Mouse (Mus musculus) limb, embryonic 15.5 days (tissue): ENCODE measurements around the gene Cbx8. TPM values are rescaled to one million over a fixed set of nuclear protein-coding genes. Genes with fewer than 3 reads are reported as not detected.

Experiments
- ATAC-seq: fragments of 200-750 bp; cut with Nextera tagmentation; 2 replicates; pipeline ENCODE4 v1.8.0; 2017; ENCODE audit warnings: low read depth, moderate TSS enrichment; ENCODE audit not compliant: insufficient number of reproducible peaks, low FRiP score, low TSS enrichment
- H3K27ac ChIP-seq: fragments of 300-500 bp; sonication (generic); 2 replicates; pipeline ENCODE4 v1.5.1; 2015; ENCODE audit warnings: moderate library complexity, mild to moderate bottlenecking, inconsistent platforms
- H3K27me3 ChIP-seq: fragments of 300-500 bp; sonication (generic); 2 replicates; pipeline ENCODE4 v1.6.1; 2015; ENCODE audit warnings: inconsistent platforms
- H3K36me3 ChIP-seq: fragments of 300-500 bp; sonication (generic); 2 replicates; pipeline ENCODE4 v1.6.1; 2015; ENCODE audit warnings: inconsistent platforms
- H3K4me1 ChIP-seq: fragments of 300-500 bp; sonication (generic); 2 replicates; pipeline ENCODE4 v1.6.1; 2015; ENCODE audit warnings: inconsistent platforms
- H3K4me2 ChIP-seq: fragments of 300-500 bp; sonication (generic); 2 replicates; pipeline ENCODE4 v1.6.1; 2015; ENCODE audit warnings: mild to moderate bottlenecking, inconsistent platforms
- H3K4me3 ChIP-seq: fragments of 300-500 bp; sonication (generic); 2 replicates; pipeline ENCODE4 v1.5.1; 2015; ENCODE audit warnings: mild to moderate bottlenecking, inconsistent platforms
- H3K9ac ChIP-seq: fragments of 300-500 bp; sonication (generic); 2 replicates; pipeline ENCODE4 v1.6.1; 2015; ENCODE audit warnings: inconsistent platforms
- H3K9me3 ChIP-seq: fragments of 300-500 bp; sonication (generic); 2 replicates; pipeline ENCODE4 v1.6.1; 2016; ENCODE audit warnings: inconsistent platforms
- WGBS: fragments of 180-500 bp; shearing (Covaris S2); methylation state at CpG from one replicate; pipeline ENCODE4 v1.1.7; 2015; 5-methylcytosine and 5-hydroxymethylcytosine counted together
- polyA plus RNA-seq: library from polyadenylated mRNA; unstranded; fragments of >200 nt; fragmentation: Nextera tagmentation; extraction: Ambion mirVana; gene quantifications from 2 replicates; pipeline ENCODE4 v1.2.1, GENCODE M21; 2015

The Cbx8 gene
- polyA plus RNA-seq, 1 experiment from 2014 or later: 9.6 TPM

DNA sequence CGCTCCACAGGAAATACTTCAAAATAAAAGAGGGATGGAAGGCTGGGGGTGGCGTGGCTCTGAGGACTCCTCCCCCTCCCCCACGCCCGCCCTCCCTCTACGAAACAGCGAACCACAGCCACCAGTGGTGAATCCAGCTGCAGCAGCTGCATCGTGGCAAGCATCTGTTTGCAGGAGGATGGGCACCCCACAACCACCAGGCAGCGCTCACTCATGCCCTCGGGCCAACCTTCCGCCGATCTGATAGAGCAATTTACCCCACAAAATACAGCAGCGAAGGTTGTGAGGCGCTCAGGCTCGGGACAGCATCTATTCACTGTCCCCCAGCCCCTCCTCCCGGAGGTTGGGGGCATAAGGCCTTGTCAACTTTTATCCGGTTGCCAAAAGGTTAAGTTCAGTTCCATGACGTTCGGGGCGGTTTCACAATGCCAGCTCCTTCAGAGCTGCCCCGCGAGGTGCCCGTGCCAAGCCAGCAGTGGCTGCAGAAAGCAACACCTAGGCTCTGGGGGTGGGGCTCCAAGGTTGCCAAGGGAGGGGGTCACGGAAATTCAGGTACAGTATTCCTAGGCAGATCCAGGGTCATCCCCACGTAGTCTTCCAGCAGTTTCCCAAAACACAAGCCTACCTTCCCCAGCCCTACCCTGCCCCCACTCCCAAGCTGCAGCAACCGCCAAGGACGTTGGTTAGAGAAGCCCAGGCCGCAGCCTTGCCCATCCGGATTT is 43.1 kb upstream of the Cbx8 start:
- Histone ChIP-seq H3K27me3 (peaks cover 51% of the 10 kb centered on the region), H3K27ac (peak overlapping the region; percentile 99), H3K4me1 (peaks cover 80% of the 10 kb centered on the region), H3K36me3 (peaks cover 27% of the 10 kb centered on the region), H3K4me2 (peak overlapping the region; percentile 82), H3K9me3 (no peaks in the 10 kb centered on the region), H3K4me3 (peak overlapping the region; percentile 90), H3K9ac (peak overlapping the region; percentile 95; the same call in 1 of the 2 replicates)
- no peak for ATAC-seq
- 5% methylated on average over 27 of the region's 28 CpGs for WGBS

DNA sequence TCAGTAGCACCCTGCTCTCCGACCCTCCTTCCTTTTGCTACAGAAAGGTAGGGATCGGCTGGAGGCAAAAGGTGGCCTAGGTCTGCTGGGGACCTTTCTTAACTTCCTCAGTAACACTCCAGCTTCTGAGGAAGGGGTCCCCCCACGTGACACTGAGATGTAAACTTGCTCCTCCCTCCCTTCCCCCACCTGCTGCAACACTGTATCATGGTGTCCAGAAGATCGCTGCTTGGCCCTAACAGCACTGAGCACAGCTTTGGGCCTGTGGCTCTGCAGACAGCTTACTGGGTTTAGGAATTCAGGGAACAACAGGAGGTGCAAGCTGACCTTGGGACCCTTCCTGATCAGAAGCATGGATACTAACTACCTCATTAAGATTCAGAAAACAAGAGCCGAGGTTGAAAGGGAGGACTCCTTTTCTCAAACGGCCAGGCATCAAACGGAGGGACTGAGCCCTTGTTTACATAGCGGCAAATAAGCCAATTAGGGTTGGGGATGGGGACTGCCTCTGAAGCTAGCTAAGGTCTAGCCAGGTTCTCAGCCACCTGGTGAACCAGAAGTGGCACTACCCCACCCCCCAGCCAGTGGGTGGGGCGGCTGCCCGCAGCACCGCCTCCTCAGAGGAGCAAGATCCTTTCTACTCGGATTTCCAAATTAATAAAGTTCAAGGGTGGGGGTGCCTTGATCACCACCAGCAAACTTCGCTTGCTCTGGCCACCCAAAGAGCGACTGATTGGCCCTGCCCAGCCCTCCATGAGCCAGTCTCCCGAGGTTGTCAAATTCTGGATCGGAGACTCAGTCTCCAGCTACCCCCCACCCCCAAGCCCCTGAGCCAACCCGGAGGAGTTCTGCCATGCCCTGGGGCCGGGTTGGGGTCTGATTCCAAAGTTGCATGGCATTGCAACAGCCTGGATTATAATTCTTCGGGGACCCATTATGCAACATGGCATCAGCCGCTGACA is 42.1 kb upstream of the Cbx8 start:
- peak overlapping the region; percentile 90 for H3K4me3 ChIP-seq
- ATAC-seq: no peak
- peaks cover 41% of the 10 kb centered on the region for H3K27me3 ChIP-seq
- H3K36me3 ChIP-seq: peaks cover 32% of the 10 kb centered on the region
- H3K27ac ChIP-seq: no peak overlapping the region; the same call in 1 of the 2 replicates
- H3K9ac ChIP-seq: no peak overlapping the region
- WGBS: 20% methylated on average over 20 of the region's 20 CpGs
- no peaks in the 10 kb centered on the region for H3K9me3 ChIP-seq
- H3K4me2 ChIP-seq: peak overlapping the region; percentile 82
- peaks cover 81% of the 10 kb centered on the region for H3K4me1 ChIP-seq

DNA sequence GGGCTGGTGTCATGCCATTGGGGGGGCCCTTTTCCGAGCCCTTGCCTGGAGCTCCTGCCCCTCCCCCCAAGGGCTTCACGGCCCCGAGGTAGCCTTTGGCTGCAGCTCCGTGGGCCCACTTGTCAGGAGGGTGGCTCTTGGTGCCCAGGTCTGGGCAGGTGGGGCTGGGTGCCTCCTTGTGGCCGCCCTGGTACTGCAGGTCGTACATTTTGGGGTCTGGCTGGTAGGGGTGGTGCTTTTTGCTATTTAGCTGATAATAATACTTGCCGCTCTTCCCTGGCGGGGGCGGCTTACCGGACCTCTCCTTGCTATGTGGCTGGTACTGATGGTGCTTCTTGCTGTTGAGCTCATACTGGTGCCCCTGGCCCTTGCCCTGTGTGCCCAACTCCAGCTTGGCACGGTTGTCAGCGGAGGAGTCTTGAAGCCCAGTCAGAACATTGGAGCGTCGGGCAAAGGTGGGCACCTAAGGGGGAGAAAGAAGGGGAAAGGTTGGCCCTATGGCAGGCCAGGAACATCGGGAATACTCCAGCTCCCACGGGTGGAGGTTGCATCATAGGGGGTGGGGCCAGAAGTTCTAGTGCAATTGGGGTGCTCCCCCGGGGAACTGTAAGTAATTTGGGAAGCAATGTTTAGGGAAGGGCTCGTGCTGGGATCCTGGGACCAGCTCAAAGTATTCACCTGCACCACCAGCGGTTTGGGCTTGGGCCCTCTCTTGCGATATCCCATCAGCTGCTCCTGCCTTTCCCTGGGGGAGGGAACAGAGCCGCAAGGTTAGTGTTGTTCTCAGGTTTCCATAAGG is 41.3 kb upstream of the Cbx8 start:
- H3K27me3 ChIP-seq: peaks cover 32% of the 10 kb centered on the region
- H3K9ac ChIP-seq: no peak overlapping the region
- WGBS: 39% methylated on average over 21 of the region's 21 CpGs
- H3K36me3 ChIP-seq: peaks cover 37% of the 10 kb centered on the region
- H3K4me2 ChIP-seq: no peak overlapping the region
- peaks cover 72% of the 10 kb centered on the region for H3K4me1 ChIP-seq
- H3K27ac ChIP-seq: no peak overlapping the region
- ATAC-seq: no peak
- no peaks in the 10 kb centered on the region for H3K9me3 ChIP-seq
- peak overlapping the region; percentile 4; the same call in 1 of the 2 replicates for H3K4me3 ChIP-seq

DNA sequence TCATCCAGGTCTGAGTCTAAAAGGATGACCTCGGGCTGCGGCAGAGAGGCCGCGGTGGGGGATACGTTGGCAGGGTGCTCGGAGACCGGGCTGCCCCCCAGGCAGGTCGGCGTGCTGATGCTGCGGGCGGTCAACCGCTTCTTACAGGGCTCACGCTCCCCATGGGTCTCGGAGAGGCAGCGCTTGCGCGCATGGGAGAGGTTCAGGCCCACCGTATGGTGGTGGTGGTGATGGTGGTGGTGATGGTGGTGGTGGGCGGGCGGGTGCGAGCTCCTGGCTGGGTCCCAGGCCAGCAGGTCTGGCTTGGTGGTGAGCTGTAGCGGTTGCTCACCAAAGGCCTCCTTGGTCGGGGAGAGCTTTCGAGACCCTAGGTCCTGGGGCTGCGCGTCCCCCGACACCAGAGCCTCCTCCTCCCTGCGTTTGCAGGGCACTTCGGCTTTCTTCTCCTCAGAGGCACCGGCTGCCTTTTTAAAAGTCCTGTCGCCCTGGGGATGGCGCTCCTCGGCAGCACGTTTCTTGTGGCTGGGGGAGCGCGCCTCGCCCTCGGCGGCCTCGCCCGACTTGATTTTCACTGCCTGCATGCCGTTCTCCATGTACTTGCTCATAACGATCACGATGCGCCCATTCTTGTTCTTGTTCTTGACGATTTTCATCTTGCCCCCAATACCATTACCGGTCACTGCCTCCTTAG is 40.5 kb upstream of the Cbx8 start:
- Histone ChIP-seq H3K4me3 (no peak overlapping the region), H3K4me2 (no peak overlapping the region), H3K9ac (no peak overlapping the region), H3K36me3 (peaks cover 37% of the 10 kb centered on the region), H3K9me3 (no peaks in the 10 kb centered on the region), H3K4me1 (peaks cover 66% of the 10 kb centered on the region), H3K27ac (no peak overlapping the region), H3K27me3 (peaks cover 27% of the 10 kb centered on the region)
- no peak for ATAC-seq
- WGBS: 52% methylated on average over 46 of the region's 47 CpGs

DNA sequence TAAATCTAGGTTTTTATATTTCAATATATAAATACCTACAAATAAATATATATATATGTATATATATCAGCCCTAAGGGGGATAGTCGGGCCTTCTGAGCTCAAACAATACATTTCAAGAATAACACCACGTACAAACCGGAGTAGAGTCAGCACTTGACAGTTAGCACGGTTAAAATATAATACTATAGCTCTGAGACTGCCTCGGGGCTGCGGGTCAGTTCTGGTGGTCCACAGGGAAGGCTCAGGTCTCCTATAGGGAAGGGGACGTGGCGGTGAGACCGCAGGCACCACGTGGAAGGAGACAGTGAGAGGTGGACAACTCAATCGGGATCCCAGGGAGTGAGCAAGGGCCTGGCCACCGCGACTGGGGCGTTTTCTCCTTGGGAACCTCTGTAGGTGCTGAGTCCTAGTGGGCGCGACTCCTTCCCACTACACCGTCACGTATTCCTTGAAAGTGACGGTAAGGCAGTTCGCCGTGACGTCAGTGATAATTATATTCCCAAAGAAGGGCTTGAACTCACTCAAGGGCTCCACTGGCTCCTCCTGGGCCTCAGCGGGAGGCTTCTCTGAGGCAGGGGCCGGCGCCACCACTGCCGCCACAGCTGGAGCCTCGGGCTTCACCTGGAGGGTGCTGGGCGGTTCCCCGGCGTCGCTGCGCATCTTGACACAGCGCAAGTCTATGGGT is 39.8 kb upstream of the Cbx8 start:
- ATAC-seq: no peak
- H3K4me1 ChIP-seq: peaks cover 65% of the 10 kb centered on the region
- H3K4me3 ChIP-seq: no peak overlapping the region
- WGBS: 50% methylated on average over 33 of the region's 33 CpGs
- no peak overlapping the region for H3K4me2 ChIP-seq
- no peaks in the 10 kb centered on the region for H3K9me3 ChIP-seq
- no peak overlapping the region for H3K9ac ChIP-seq
- no peak overlapping the region for H3K27ac ChIP-seq
- H3K36me3 ChIP-seq: peaks cover 37% of the 10 kb centered on the region
- H3K27me3 ChIP-seq: peaks cover 27% of the 10 kb centered on the region

DNA sequence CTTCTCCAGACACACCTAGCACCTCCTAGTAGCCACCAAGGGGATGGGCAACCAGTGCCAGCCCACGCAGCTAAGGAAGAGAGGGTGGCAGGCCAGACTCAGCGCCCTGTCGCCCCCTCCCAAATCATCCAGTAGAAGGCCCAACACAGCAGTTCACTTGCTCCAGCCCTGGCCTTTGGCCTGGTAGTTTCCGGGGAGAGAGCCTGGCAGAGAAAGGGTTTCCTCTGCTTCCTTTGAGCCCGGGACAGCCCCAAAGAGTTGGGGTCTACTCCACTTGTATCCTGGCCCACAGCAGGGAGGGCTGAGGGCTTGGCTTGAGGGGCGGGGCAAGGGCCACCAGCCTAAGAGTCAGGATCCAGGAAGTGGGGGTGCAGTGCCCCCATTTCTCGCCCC is 38.7 kb upstream of the Cbx8 start:
- 40% methylated on average over 7 of the region's 7 CpGs for WGBS
- H3K36me3 ChIP-seq: peaks cover 37% of the 10 kb centered on the region
- peaks cover 27% of the 10 kb centered on the region for H3K27me3 ChIP-seq
- no peak for ATAC-seq
- H3K4me1 ChIP-seq: peaks cover 60% of the 10 kb centered on the region
- H3K27ac ChIP-seq: peak overlapping the region; percentile 65
- peak overlapping the region; percentile 3; the same call in 1 of the 2 replicates for H3K4me3 ChIP-seq
- H3K9ac ChIP-seq: no peak overlapping the region
- peak overlapping the region; percentile 36 for H3K4me2 ChIP-seq
- H3K9me3 ChIP-seq: no peaks in the 10 kb centered on the region

DNA sequence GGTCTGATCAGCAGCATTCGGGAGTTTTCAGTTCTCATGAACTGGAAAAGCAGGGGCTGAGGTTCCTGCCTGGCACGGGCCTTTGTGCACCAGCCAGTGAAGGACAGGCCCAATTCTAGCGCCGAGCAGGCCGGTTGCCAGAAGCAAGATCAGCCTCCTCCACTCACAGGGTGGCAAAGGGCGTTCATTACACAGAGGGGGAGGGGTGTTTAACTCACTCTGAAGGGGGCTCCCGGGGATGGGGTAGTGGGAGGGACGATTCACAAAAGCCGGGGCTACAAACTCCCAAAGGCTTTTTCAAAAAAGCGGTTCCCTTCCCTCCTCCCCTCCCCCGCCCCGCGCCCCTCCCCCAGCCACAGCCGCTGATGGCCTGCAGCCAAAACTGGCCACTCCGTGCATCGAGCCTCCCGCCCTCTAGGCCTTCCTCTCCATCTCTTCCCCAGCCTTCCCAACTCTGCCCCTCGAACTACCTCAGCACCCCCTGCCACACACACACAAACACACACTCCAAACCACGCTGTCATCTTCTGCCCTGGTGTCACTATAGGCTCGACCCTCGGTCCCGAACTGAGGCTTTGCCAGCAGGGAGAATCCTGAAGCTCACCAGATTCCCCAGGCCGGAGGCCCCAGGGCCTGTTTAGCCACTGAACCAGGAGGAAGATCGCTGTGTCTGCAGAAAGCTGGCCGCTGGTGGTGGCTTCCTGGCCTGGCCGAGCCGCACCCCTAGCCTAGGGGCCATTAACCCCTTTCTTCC is 38.1 kb upstream of the Cbx8 start:
- Histone ChIP-seq H3K36me3 (peaks cover 37% of the 10 kb centered on the region), H3K4me3 (peak overlapping the region; percentile 3; the same call in 1 of the 2 replicates)
- ATAC-seq: no peak

DNA sequence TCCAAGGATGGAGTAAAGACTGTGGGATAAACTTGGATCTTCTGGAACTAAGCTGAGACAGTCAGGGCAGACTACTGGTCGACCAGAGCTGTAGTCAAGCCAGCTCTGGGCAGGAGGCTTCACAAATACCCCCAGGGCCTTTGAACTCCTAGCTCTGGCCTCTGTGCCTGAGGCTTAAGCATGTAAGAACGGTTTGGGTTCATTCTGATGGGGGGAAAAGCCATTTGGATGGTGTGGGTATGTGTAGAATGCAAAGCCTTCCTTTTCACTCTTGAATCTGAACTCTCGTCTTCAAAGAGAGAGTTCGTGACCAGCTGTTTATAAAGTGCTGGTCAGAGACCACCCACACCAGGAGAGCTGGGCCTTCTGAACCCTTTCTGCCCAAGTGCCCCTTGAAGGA is 37.0 kb upstream of the Cbx8 start:
- Histone ChIP-seq H3K4me3 (no peak overlapping the region), H3K9me3 (no peaks in the 10 kb centered on the region), H3K27me3 (peaks cover 23% of the 10 kb centered on the region), H3K27ac (no peak overlapping the region), H3K4me2 (no peak overlapping the region), H3K4me1 (peaks cover 50% of the 10 kb centered on the region), H3K36me3 (peaks cover 37% of the 10 kb centered on the region), H3K9ac (no peak overlapping the region)
- WGBS: 73% methylated on average over 4 of the region's 4 CpGs
- no peak for ATAC-seq

More for the DNA sequence above, 38.1 kb upstream of the Cbx8 start:
- H3K27ac ChIP-seq: peak overlapping the region; percentile 65
- WGBS: 14% methylated on average over 20 of the region's 27 CpGs
- H3K9ac ChIP-seq: no peak overlapping the region
- H3K4me2 ChIP-seq: peak overlapping the region; percentile 36
- peaks cover 57% of the 10 kb centered on the region for H3K4me1 ChIP-seq
- H3K9me3 ChIP-seq: no peaks in the 10 kb centered on the region
- peaks cover 27% of the 10 kb centered on the region for H3K27me3 ChIP-seq

DNA sequence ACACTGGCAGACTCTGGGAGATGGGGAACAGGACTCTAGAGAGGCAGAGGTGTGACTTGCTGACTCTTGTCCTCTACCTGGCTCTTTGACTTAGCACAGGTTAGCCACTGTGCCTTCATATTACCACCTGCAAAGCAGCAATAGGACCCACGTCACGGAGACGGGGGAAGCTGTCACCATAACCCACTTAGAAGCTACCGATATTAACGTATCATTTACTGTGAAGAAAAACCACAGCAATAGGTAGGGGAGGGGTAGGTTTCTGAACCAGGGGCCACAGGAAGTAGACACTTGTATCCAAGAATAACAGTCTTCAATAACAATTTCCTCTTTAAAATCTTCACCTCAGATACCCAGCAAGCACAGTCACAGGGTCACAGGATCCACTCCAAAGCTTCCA is 35.0 kb upstream of the Cbx8 start:
- Histone ChIP-seq H3K27ac (no peak overlapping the region), H3K9me3 (no peaks in the 10 kb centered on the region), H3K36me3 (peaks cover 20% of the 10 kb centered on the region), H3K4me1 (peaks cover 30% of the 10 kb centered on the region), H3K9ac (no peak overlapping the region), H3K4me2 (no peak overlapping the region), H3K4me3 (no peak overlapping the region), H3K27me3 (peaks cover 4% of the 10 kb centered on the region)
- no peak for ATAC-seq
- 77% methylated on average over 5 of the region's 5 CpGs for WGBS

DNA sequence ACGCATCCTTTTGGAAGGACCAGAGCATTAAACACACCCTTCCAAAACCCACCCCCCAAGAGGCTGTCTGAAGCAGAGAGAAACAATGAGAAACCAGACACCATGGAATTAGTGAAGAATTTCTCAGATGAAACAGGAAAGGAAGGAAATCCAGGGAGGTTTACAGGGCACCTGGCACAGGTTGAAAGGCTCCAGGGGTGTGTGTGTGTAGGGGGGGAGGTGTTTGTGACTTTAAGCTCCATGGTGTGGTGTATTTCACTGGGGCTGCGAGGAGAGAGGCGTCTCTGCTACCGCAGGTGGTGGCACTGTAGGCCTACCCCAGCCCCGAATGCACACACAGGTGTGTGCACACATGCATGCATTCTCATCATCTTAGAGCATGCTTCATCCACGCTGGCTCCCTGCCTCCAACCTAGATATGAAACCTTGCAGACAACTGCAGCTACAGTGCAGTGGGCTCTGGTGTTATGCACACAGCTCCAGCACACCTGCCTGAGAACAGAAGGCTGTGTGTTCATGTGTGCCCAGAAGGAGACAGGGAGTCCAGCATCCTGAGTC is 33.2 kb upstream of the Cbx8 start:
- Histone ChIP-seq H3K4me3 (no peak overlapping the region), H3K36me3 (peaks cover 10% of the 10 kb centered on the region; the same call in 1 of the 2 replicates), H3K27me3 (no peaks in the 10 kb centered on the region), H3K4me1 (peaks cover 16% of the 10 kb centered on the region), H3K27ac (no peak overlapping the region), H3K9me3 (no peaks in the 10 kb centered on the region), H3K9ac (no peak overlapping the region), H3K4me2 (no peak overlapping the region)
- 41% methylated on average over 6 of the region's 6 CpGs for WGBS
- no peak for ATAC-seq
